Mouse (Mus musculus) liver, embryonic 11.5 days (tissue): ENCODE results near the gene Ceacam9. TPM values are rescaled to one million over a fixed set of nuclear protein-coding genes. Genes with fewer than 3 reads are reported as not detected.
"Not testable (repeated sequence)": the region's sequence is repeated elsewhere in the genome, so short reads cannot be mapped to it uniquely, and the experiment has no call there.

ENCODE experiments used
- ATAC-seq: fragments of 200-750 bp; cut with Nextera tagmentation; replicated peaks from 2 replicates; pipeline ENCODE4 v1.8.0; 2017; ENCODE audit warnings: moderate number of reproducible peaks, mild to moderate bottlenecking, moderate TSS enrichment, moderate library complexity; ENCODE audit not compliant: low FRiP score
- DNase-seq: peaks from one replicate; pipeline ENCODE4 v3.0.0-alpha.2; 2017; ENCODE audit warnings: low spot score
- H3K27ac ChIP-seq: fragments of 300-500 bp; sonication (generic); 2 replicates; pipeline ENCODE4 v1.5.1; 2014; ENCODE audit warnings: mild to moderate bottlenecking, low read depth, low read length, control low read depth
- H3K27me3 ChIP-seq: fragments of 300-500 bp; sonication (generic); replicated peaks from 2 replicates; pipeline ENCODE4 v1.6.1; 2014; ENCODE audit warnings: low read length, mixed read lengths; ENCODE audit not compliant: control insufficient read depth, insufficient read depth
- H3K36me3 ChIP-seq: fragments of 300-500 bp; sonication (generic); 2 replicates; pipeline ENCODE4 v1.6.1; 2014; ENCODE audit warnings: mild to moderate bottlenecking, low read length, moderate library complexity, mixed read lengths; ENCODE audit not compliant: control insufficient read depth, insufficient read depth
- H3K4me1 ChIP-seq: fragments of 300-500 bp; sonication (generic); replicated peaks from 2 replicates; pipeline ENCODE4 v1.6.1; 2014; ENCODE audit warnings: low read length, mixed read lengths; ENCODE audit not compliant: control insufficient read depth, insufficient read depth
- H3K4me2 ChIP-seq: fragments of 300-500 bp; sonication (generic); 2 replicates; pipeline ENCODE4 v1.6.1; 2014; ENCODE audit warnings: mild to moderate bottlenecking, control low read depth, moderate library complexity
- H3K4me3 ChIP-seq: fragments of 300-500 bp; sonication (generic); 2 replicates; pipeline ENCODE4 v1.5.1; 2014; ENCODE audit warnings: low read depth, low read length, control low read depth
- H3K9ac ChIP-seq: fragments of 300-500 bp; sonication (generic); 2 replicates; pipeline ENCODE4 v1.6.1; 2014; ENCODE audit warnings: low read depth, low read length, control low read depth
- H3K9me3 ChIP-seq: fragments of 300-500 bp; sonication (generic); 2 replicates; pipeline ENCODE4 v1.6.1; 2016; ENCODE audit warnings: low read length, inconsistent platforms, mixed read lengths; ENCODE audit not compliant: control insufficient read depth
- WGBS: fragments of 180-500 bp; shearing (Covaris S2); extraction: QIAGEN DNeasy Blood & Tissue Kit; methylation state at CpG from one replicate; pipeline ENCODE4 v1.1.7; 2014; 5-methylcytosine and 5-hydroxymethylcytosine counted together
- polyA plus RNA-seq: library from polyadenylated mRNA; unstranded; fragments of >200 nt; fragmentation: Nextera tagmentation; extraction: Ambion mirVana; gene quantifications from 2 replicates; pipeline ENCODE4 v1.2.1, GENCODE M21; 2014

Gene Ceacam9
- polyA plus RNA-seq, 1 experiment from 2014 or later, result not detected

DNA sequence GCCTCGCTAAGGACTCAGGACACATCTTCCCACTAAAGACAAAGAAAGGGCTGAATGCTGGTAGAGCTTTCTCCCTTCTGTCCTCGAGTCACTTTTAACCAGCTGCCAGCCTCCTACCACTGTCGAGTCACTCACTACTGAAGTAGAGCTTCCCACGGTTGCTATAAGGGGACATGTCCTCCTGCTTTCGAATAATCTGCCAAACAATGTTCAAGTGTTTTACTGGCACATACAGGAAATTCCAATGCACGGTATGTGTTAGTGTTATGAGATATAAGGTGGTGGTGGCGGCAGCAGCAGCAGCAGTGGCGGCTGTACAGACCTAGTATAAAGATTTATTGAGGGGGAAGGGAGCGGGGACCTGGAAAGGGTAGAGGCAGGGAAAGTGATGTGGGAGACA is 15.3 kb upstream of the Ceacam9 start:
- Histone ChIP-seq H3K4me2 (no peak overlapping the region), H3K4me1 (no peaks in the 10 kb centered on the region), H3K36me3 (no peaks in the 10 kb centered on the region), H3K4me3 (no peak overlapping the region), H3K9ac (no peak overlapping the region), H3K27ac (no peak overlapping the region), H3K9me3 (no peaks in the 10 kb centered on the region), H3K27me3 (0 out of 2 replicates have a peak, but pooled peaks cover 7% of the 10 kb centered on the region)
- no peak for ATAC-seq
- WGBS, result 41% methylated on average over 9 of the region's 9 CpGs
- no peak for DNase-seq

DNA sequence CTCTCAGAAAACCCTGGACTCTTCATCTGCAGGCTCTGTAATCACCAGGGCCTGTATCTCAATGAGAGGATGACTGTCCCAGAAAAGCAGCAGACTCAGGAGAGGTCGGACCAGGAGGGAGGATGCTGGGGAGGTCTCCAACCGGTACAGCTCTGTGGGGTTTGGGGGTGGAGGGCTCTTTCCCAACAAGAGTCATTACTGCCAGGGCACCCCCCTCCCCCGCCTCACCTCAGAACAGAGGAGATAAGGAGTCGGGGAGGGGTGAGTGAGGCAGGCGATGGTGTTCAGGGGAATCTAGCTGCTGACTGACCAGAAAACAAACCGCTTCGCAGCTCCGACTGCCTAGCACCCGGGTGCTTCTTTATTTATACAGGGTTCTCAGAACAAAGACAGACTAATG is 13.5 kb upstream of the Ceacam9 start:
- DNase-seq (no peak), ATAC-seq (no peak)
- Histone ChIP-seq H3K4me1 (no peaks in the 10 kb centered on the region), H3K9me3 (no peaks in the 10 kb centered on the region), H3K4me2 (no peak overlapping the region), H3K27ac (no peak overlapping the region), H3K9ac (no peak overlapping the region), H3K27me3 (0 out of 2 replicates have a peak, but pooled peaks cover 7% of the 10 kb centered on the region), H3K4me3 (no peak overlapping the region), H3K36me3 (no peaks in the 10 kb centered on the region)
- WGBS, result 9% methylated on average over 9 of the region's 9 CpGs

DNA sequence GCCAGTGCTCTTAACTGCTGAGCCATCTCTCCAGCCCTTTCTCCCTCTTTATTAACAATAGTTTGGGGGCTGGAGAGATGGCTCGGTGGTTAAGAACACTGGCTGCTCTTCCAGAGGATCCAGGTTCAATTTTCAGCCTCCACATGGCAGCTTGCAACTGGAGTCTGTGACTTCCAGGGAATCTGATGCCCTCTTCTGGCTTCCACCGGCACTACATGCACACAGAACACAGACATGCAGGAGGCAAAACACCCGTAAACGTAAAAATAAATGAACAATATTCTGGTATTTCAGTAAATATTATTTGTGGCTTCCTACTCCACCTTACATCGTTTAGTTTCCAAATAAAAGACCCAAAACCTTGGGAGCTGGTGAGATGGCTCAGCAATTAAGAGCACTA is 11.1 kb upstream of the Ceacam9 start:
- H3K27ac ChIP-seq, result no peak overlapping the region
- H3K27me3 ChIP-seq, result 0 out of 2 replicates have a peak, but pooled peaks cover 7% of the 10 kb centered on the region
- WGBS, result 65% methylated on average over 5 of the region's 5 CpGs
- no peak overlapping the region for H3K4me3 ChIP-seq
- no peak overlapping the region for H3K4me2 ChIP-seq
- no peak overlapping the region for H3K9ac ChIP-seq
- H3K36me3 ChIP-seq, result no peaks in the 10 kb centered on the region
- H3K4me1 ChIP-seq, result no peaks in the 10 kb centered on the region
- ATAC-seq (no peak), DNase-seq (no peak)
- no peaks in the 10 kb centered on the region for H3K9me3 ChIP-seq

DNA sequence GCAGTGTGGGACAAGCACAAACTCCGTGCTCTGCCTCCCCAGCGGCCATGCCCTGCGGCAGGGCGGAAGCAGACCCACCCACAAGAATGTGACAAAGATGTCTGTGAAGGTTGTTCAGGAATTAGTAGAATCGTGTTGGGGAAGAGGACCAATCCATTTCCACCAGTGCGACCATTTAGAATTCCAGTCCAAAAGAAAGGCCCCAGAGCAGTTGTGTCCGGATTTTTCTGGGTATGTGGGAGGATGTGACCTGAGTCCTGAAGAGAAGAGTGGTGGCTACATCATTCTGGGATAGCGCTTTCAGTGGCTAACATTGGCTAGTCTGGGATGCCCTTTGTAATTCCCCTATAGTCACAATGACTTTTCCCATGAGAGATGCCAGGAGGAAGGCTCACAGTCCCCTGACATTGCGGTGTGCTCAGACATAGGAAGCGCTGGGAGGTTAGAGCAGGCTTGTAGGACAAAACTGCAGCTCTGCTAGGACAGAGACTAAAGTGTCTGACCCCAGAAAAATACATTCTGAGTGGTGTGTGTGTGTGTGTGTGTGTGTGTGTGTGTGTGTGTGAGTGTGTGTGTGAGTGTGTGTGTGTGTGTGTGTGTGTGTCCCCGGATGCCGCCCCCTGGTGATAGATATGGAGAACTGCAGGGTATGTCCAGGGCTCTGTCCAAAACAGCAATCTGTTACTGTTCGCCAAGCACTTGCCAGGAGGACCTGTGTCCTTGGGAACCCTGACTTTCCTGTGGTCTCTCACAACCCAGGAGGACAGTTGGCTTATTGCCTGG is 8.9 kb upstream of the Ceacam9 start:
- no peaks in the 10 kb centered on the region for H3K9me3 ChIP-seq
- H3K27me3 ChIP-seq, result 0 out of 2 replicates have a peak, but pooled peaks cover 4% of the 10 kb centered on the region
- H3K36me3 ChIP-seq, result no peaks in the 10 kb centered on the region
- H3K27ac ChIP-seq, result no peak overlapping the region
- WGBS, result 71% methylated on average over 13 of the region's 13 CpGs
- H3K4me2 ChIP-seq, result no peak overlapping the region
- DNase-seq (no peak), ATAC-seq (no peak)
- no peak overlapping the region for H3K9ac ChIP-seq
- no peak overlapping the region for H3K4me3 ChIP-seq
- H3K4me1 ChIP-seq, result no peaks in the 10 kb centered on the region

DNA sequence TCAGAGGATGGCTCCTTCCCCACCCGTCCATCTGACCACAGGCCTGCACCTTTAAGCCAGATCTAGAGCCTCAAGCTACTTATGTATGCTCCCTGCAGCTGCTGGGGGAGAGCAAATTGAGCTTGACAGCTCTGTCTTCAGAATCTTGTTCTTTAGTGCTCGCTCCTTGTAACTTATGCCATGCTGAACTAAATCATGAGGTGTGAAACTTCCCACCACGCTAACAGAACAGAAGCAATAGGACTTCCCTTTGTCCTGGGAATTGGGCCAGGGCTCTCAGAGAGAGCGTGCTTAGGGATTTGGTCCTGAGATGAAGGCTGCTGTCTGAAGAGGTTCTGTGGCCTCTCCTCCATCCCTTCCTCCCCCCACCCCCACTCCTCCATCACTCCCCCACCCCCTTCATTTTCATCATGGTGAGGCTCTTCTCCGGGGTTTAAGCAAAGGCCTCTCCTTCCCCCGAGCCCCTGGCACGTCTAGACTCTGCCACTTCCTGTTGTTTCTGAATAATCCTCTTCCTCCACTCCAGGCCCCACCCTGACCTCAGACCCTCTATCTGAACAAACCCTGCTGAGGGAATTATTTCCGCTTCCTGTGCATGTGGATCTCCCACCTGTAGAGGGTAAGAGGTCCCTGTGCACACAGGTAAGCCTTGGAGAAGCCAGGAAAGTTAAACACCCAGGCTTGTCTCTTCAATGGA is 5.1 kb upstream of the Ceacam9 start:
- H3K9ac ChIP-seq, H3K27me3 ChIP-seq, H3K4me2 ChIP-seq, H3K36me3 ChIP-seq, H3K4me3 ChIP-seq, H3K27ac ChIP-seq, DNase-seq, H3K4me1 ChIP-seq, H3K9me3 ChIP-seq, ATAC-seq: not testable (repeated sequence)
- 33% methylated on average over 8 of the region's 8 CpGs for WGBS

DNA sequence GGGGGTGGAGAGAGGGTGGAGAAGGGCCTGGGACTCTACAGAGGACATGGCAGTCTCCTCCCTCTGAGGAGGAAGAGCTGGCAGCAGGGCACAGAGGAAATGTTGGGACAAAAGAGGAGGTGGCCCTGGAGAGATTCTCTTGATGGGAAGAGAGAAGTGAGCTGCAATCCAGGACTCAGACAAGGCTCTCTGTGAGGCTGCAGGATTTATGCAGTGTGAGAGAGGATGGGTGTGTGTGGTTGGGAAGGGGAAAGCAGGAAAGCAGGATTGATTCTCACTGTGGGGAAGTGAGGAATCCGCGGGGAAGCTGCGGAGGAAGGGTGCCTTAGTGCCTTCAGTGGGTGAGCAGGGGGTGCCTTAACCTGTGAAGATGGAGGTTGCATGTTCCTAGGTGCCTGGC is 761 bp downstream of the Ceacam9 start:
- DNase-seq, H3K9me3 ChIP-seq, H3K9ac ChIP-seq, H3K36me3 ChIP-seq, H3K27me3 ChIP-seq, H3K4me3 ChIP-seq, ATAC-seq, H3K27ac ChIP-seq, H3K4me2 ChIP-seq, H3K4me1 ChIP-seq: not testable (repeated sequence)
- 63% methylated on average over 3 of the region's 3 CpGs for WGBS

DNA sequence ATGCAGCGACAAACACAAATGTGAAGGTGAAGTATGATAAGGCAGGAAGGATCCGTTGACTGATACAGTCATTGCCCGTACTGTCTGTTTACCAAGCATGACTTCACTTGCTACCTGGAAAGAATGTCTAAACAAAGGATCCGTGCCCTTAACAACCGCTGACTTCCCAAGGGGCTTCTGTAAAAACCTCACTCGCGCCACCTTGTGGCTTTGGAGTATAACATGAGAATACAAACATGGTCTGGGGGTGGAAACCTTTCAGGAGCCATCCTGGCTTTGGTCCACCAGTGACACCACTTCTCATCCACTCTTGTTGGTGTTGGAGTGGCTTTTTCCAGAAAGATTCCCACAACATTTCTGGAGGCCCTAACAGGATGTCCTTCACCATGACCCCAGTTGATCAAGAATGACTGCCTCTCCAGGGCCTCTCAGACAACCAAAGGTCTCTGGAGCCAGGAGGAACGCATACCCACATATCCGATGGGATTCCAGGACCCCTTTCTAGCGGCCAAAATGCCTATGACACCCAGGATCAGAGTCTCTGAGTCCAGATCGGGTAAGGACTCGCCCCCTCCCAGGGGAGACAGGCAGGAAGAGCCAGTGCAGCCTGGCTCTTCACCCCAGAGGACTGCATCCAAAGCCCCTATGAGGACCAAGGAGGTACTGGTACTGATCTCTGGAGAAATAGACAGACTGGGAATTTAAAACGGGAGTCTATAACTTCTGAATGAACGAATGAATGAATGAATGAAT is 7.0 kb downstream of the Ceacam9 start:
- H3K4me1 ChIP-seq, result peaks cover 4% of the 10 kb centered on the region
- H3K4me3 ChIP-seq, result no peak overlapping the region
- peak overlapping the region; percentile 45 for H3K4me2 ChIP-seq
- WGBS, result 23% methylated on average over 14 of the region's 14 CpGs
- 0 out of 2 replicates have a peak overlapping the region, but pooled peaks have one; percentile 1 for H3K27ac ChIP-seq
- H3K27me3 ChIP-seq, result no peaks in the 10 kb centered on the region
- H3K9me3 ChIP-seq, result no peaks in the 10 kb centered on the region
- H3K9ac ChIP-seq, result no peak overlapping the region
- no peaks in the 10 kb centered on the region for H3K36me3 ChIP-seq
- peak; percentile 73 for DNase-seq
- 0 out of 2 replicates have a peak, but pooled peaks have one; percentile 36 for ATAC-seq

DNA sequence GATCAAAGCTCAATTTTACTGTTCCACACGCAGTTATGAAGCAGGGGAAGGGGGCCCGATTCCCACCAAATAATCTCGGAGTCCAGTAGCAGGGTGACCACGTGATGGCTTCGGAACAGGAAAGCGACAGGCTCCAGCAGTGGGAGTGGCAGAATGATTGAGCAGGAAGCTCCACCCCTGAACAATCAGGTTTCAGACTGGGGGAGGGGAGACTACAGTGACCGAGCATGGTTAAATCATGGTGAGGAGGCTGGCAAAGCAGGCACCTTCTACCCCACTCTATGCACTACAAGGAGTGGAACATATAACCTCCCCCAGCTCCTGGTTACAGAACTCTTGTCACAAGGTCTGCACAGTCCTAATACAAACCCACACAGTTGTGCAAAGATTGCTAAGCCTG is 7.8 kb downstream of the Ceacam9 start:
- not testable (repeated sequence) for H3K9me3 ChIP-seq, H3K9ac ChIP-seq, H3K4me1 ChIP-seq, H3K27me3 ChIP-seq, H3K36me3 ChIP-seq, H3K27ac ChIP-seq, H3K4me3 ChIP-seq
- 2% methylated on average over 7 of the region's 7 CpGs for WGBS
- peak overlapping the region; percentile 45 for H3K4me2 ChIP-seq
- DNase-seq (peak; percentile 44), ATAC-seq (peak; percentile 21; the same call in 1 of the 2 replicates)
